Mouse (Mus musculus): ENCODE measurements at regions not wholly inside any gene's neighbourhood (a gene's known extent, or its start where the extent isn't known, plus 50 kb on each side); places are given as distances from the start of the nearest gene placed in this dataset.

- TF ChIP-seq CTCF (IDR thresholded peaks at IDR 0.05; ENCODE audit: borderline replicate concordance, extremely low read depth, insufficient read depth, insufficient read length) = no peak
- no peak for TF ChIP-seq POLR2A (IDR thresholded peaks at IDR 0.05; ENCODE audit: borderline replicate concordance, extremely low read depth, insufficient read depth, insufficient read length, poor library complexity, severe bottlenecking)
- no peak for DNase-seq (ENCODE audit: low read depth)
These were observed 491.7 kb upstream of the Marcks start for GRCm38 (mm10) chr10:37630403-37630802.

GRCm38 (mm10) chr10:37627900-37628299 lies 489.2 kb upstream of the Marcks start:
- DNase-seq (ENCODE audit: low read depth) = peak; percentile 69
- TF ChIP-seq POLR2A (IDR thresholded peaks at IDR 0.05; ENCODE audit: borderline replicate concordance, extremely low read depth, insufficient read depth, insufficient read length, poor library complexity, severe bottlenecking) (no peak), CTCF (IDR thresholded peaks at IDR 0.05; ENCODE audit: borderline replicate concordance, extremely low read depth, insufficient read depth, insufficient read length) (no peak)

- TF ChIP-seq POLR2A (IDR thresholded peaks at IDR 0.05; ENCODE audit: borderline replicate concordance, extremely low read depth, insufficient read depth, insufficient read length, poor library complexity, severe bottlenecking) = no peak
- DNase-seq (ENCODE audit: low read depth) = peak; percentile 72
These were observed 488.1 kb upstream of the Marcks start for GRCm38 (mm10) chr10:37626758-37627201.

- no peak for DNase-seq (ENCODE audit: low read depth)
- TF ChIP-seq POLR2A (IDR thresholded peaks at IDR 0.05; ENCODE audit: borderline replicate concordance, extremely low read depth, insufficient read depth, insufficient read length, poor library complexity, severe bottlenecking) (no peak), CTCF (IDR thresholded peaks at IDR 0.05; ENCODE audit: borderline replicate concordance, extremely low read depth, insufficient read depth, insufficient read length) (no peak)
These were observed 487.4 kb upstream of the Marcks start for GRCm38 (mm10) chr10:37625972-37626757.

GRCm38 (mm10) chr10:37623041-37623440 lies 484.3 kb upstream of the Marcks start:
- no peak for TF ChIP-seq POLR2A (IDR thresholded peaks at IDR 0.05; ENCODE audit: borderline replicate concordance, extremely low read depth, insufficient read depth, insufficient read length, poor library complexity, severe bottlenecking)
- no peak for TF ChIP-seq CTCF (IDR thresholded peaks at IDR 0.05; ENCODE audit: borderline replicate concordance, extremely low read depth, insufficient read depth, insufficient read length)
- DNase-seq (ENCODE audit: low read depth) = no peak

- no peak for DNase-seq (ENCODE audit: low read depth)
- no peak for TF ChIP-seq CTCF (IDR thresholded peaks at IDR 0.05; ENCODE audit: borderline replicate concordance, extremely low read depth, insufficient read depth, insufficient read length)
- no peak for TF ChIP-seq POLR2A (IDR thresholded peaks at IDR 0.05; ENCODE audit: borderline replicate concordance, extremely low read depth, insufficient read depth, insufficient read length, poor library complexity, severe bottlenecking)
These were observed 479.9 kb upstream of the Marcks start for GRCm38 (mm10) chr10:37618606-37619005.

- peak; percentile 51 for DNase-seq (ENCODE audit: low read depth)
- TF ChIP-seq POLR2A (IDR thresholded peaks at IDR 0.05; ENCODE audit: borderline replicate concordance, extremely low read depth, insufficient read depth, insufficient read length, poor library complexity, severe bottlenecking) (no peak), CTCF (IDR thresholded peaks at IDR 0.05; ENCODE audit: borderline replicate concordance, extremely low read depth, insufficient read depth, insufficient read length) (no peak)
These were observed 479.1 kb upstream of the Marcks start for GRCm38 (mm10) chr10:37617708-37618300.

GRCm38 (mm10) chr10:37615926-37616691 lies 477.4 kb upstream of the Marcks start:
- TF ChIP-seq POLR2A (IDR thresholded peaks at IDR 0.05; ENCODE audit: borderline replicate concordance, extremely low read depth, insufficient read depth, insufficient read length, poor library complexity, severe bottlenecking) (no peak), CTCF (IDR thresholded peaks at IDR 0.05; ENCODE audit: borderline replicate concordance, extremely low read depth, insufficient read depth, insufficient read length) (no peak)
- DNase-seq (ENCODE audit: low read depth) = peak; percentile 31

- DNase-seq (ENCODE audit: low read depth) = no peak
- TF ChIP-seq CTCF (IDR thresholded peaks at IDR 0.05; ENCODE audit: borderline replicate concordance, extremely low read depth, insufficient read depth, insufficient read length) (no peak), POLR2A (IDR thresholded peaks at IDR 0.05; ENCODE audit: borderline replicate concordance, extremely low read depth, insufficient read depth, insufficient read length, poor library complexity, severe bottlenecking) (no peak)
These were observed 475.2 kb upstream of the Marcks start for GRCm38 (mm10) chr10:37613936-37614335.

GRCm38 (mm10) chr10:37603529-37603928 lies 464.8 kb upstream of the Marcks start:
- no peak for DNase-seq (ENCODE audit: low read depth)
- no peak for TF ChIP-seq CTCF (IDR thresholded peaks at IDR 0.05; ENCODE audit: borderline replicate concordance, extremely low read depth, insufficient read depth, insufficient read length)
- TF ChIP-seq POLR2A (IDR thresholded peaks at IDR 0.05; ENCODE audit: borderline replicate concordance, extremely low read depth, insufficient read depth, insufficient read length, poor library complexity, severe bottlenecking) = no peak

GRCm38 (mm10) chr10:37602936-37603335 lies 464.2 kb upstream of the Marcks start:
- DNase-seq (ENCODE audit: low read depth) = no peak
- TF ChIP-seq CTCF (IDR thresholded peaks at IDR 0.05; ENCODE audit: borderline replicate concordance, extremely low read depth, insufficient read depth, insufficient read length) (no peak), POLR2A (IDR thresholded peaks at IDR 0.05; ENCODE audit: borderline replicate concordance, extremely low read depth, insufficient read depth, insufficient read length, poor library complexity, severe bottlenecking) (no peak)
